Mouse (Mus musculus) hindbrain, embryonic 10.5 days (tissue): ENCODE measurements at regions not wholly inside any gene's neighbourhood (a gene's known extent, or its start where the extent isn't known, plus 50 kb on each side); places are given as distances from the start of the nearest gene placed in this dataset.
"Not testable (repeated sequence)": the region's sequence is repeated elsewhere in the genome, so short reads cannot be mapped to it uniquely, and the experiment has no call there.

Experiments
- DNase-seq: peaks from one replicate; pipeline ENCODE4 v3.0.0-alpha.2; 2017; ENCODE audit warnings: low spot score
- H3K27ac ChIP-seq: fragments of 300-500 bp; sonication (generic); 2 replicates; pipeline ENCODE4 v1.5.1; 2016; ENCODE audit warnings: mild to moderate bottlenecking, moderate library complexity
- H3K27me3 ChIP-seq: fragments of 300-500 bp; sonication (generic); 2 replicates; pipeline ENCODE4 v1.6.1; 2016; ENCODE audit warnings: mild to moderate bottlenecking; ENCODE audit not compliant: poor library complexity, insufficient read depth, severe bottlenecking
- H3K36me3 ChIP-seq: fragments of 300-500 bp; sonication (generic); 2 replicates; pipeline ENCODE4 v1.6.1; 2016; ENCODE audit warnings: mild to moderate bottlenecking, moderate library complexity
- H3K4me1 ChIP-seq: fragments of 300-500 bp; sonication (generic); replicated peaks from 2 replicates; pipeline ENCODE4 v1.6.1; 2016; ENCODE audit warnings: mild to moderate bottlenecking
- H3K4me3 ChIP-seq: fragments of 300-500 bp; sonication (generic); 2 replicates; pipeline ENCODE4 v1.5.1; 2016; ENCODE audit warnings: mild to moderate bottlenecking, moderate library complexity
- H3K9me3 ChIP-seq: fragments of 300-500 bp; sonication (generic); 2 replicates; pipeline ENCODE4 v1.6.1; 2016; ENCODE audit warnings: mild to moderate bottlenecking, moderate library complexity
- WGBS: fragments of 180-500 bp; shearing (Covaris S2); methylation state at CpG from one replicate; pipeline ENCODE4 v1.1.7; 2016; 5-methylcytosine and 5-hydroxymethylcytosine counted together

- 93% methylated on average over 12 of the region's 14 CpGs for WGBS
- not testable (repeated sequence) for H3K4me1 ChIP-seq, H3K4me3 ChIP-seq, H3K27ac ChIP-seq, DNase-seq, H3K27me3 ChIP-seq, H3K9me3 ChIP-seq, H3K36me3 ChIP-seq
Observed at GRCm38 (mm10) chr11:41090391-41090900, 335.3 kb upstream of the Ccng1 start.

GRCm38 (mm10) chr11:41063570-41063969 lies 308.5 kb upstream of the Ccng1 start:
- Histone ChIP-seq H3K4me1 (no peaks in the 10 kb centered on the region), H3K4me3 (no peak overlapping the region), H3K27me3 (no peaks in the 10 kb centered on the region), H3K9me3 (no peaks in the 10 kb centered on the region), H3K36me3 (no peaks in the 10 kb centered on the region), H3K27ac (no peak overlapping the region)
- DNase-seq: no peak
- WGBS: 77% methylated on average over 3 of the region's 3 CpGs

- Histone ChIP-seq H3K4me1 (no peaks in the 10 kb centered on the region), H3K36me3 (no peaks in the 10 kb centered on the region), H3K27ac (no peak overlapping the region), H3K9me3 (no peaks in the 10 kb centered on the region), H3K4me3 (no peak overlapping the region), H3K27me3 (no peaks in the 10 kb centered on the region)
- WGBS: 82% methylated on average over 3 of the region's 3 CpGs
- no peak for DNase-seq
Observed at GRCm38 (mm10) chr11:41057796-41058195, 302.7 kb upstream of the Ccng1 start.

- no peaks in the 10 kb centered on the region for H3K36me3 ChIP-seq
- 82% methylated on average over 2 of the region's 2 CpGs for WGBS
- no peaks in the 10 kb centered on the region for H3K9me3 ChIP-seq
- H3K27ac ChIP-seq: no peak overlapping the region
- no peak for DNase-seq
- no peak overlapping the region for H3K4me3 ChIP-seq
- H3K27me3 ChIP-seq: no peaks in the 10 kb centered on the region
- no peaks in the 10 kb centered on the region for H3K4me1 ChIP-seq
Observed at GRCm38 (mm10) chr11:41030018-41030417, 274.9 kb upstream of the Ccng1 start.

- 88% methylated on average over 3 of the region's 3 CpGs for WGBS
- Histone ChIP-seq H3K4me3 (no peak overlapping the region), H3K27me3 (no peaks in the 10 kb centered on the region), H3K9me3 (peaks cover 5% of the 10 kb centered on the region; the same call in 1 of the 2 replicates), H3K36me3 (no peaks in the 10 kb centered on the region), H3K27ac (no peak overlapping the region), H3K4me1 (no peaks in the 10 kb centered on the region)
- DNase-seq: no peak
Observed at GRCm38 (mm10) chr11:41010096-41010495, 255.0 kb upstream of the Ccng1 start.

GRCm38 (mm10) chr11:40972806-40973205 lies 217.7 kb upstream of the Ccng1 start:
- 93% methylated on average over 2 of the region's 2 CpGs for WGBS
- no peaks in the 10 kb centered on the region for H3K36me3 ChIP-seq
- no peak overlapping the region for H3K27ac ChIP-seq
- no peak overlapping the region for H3K4me3 ChIP-seq
- no peak for DNase-seq
- H3K27me3 ChIP-seq: no peaks in the 10 kb centered on the region
- no peaks in the 10 kb centered on the region for H3K9me3 ChIP-seq
- no peaks in the 10 kb centered on the region for H3K4me1 ChIP-seq

GRCm38 (mm10) chr11:40927168-40927567 lies 172.1 kb upstream of the Ccng1 start:
- Histone ChIP-seq H3K4me3 (peak overlapping the region; percentile 41), H3K27me3 (no peaks in the 10 kb centered on the region), H3K4me1 (no peaks in the 10 kb centered on the region), H3K9me3 (no peaks in the 10 kb centered on the region), H3K36me3 (no peaks in the 10 kb centered on the region), H3K27ac (no peak overlapping the region)
- DNase-seq: peak; percentile 67
- WGBS: 5% methylated on average over 12 of the region's 12 CpGs

GRCm38 (mm10) chr11:40891485-40891884 lies 136.4 kb upstream of the Ccng1 start:
- Histone ChIP-seq H3K4me3 (no peak overlapping the region), H3K27me3 (no peaks in the 10 kb centered on the region), H3K9me3 (no peaks in the 10 kb centered on the region), H3K27ac (no peak overlapping the region), H3K4me1 (no peaks in the 10 kb centered on the region), H3K36me3 (no peaks in the 10 kb centered on the region)
- no peak for DNase-seq
- WGBS: 92% methylated on average over 1 of the region's 1 CpGs

DNA sequence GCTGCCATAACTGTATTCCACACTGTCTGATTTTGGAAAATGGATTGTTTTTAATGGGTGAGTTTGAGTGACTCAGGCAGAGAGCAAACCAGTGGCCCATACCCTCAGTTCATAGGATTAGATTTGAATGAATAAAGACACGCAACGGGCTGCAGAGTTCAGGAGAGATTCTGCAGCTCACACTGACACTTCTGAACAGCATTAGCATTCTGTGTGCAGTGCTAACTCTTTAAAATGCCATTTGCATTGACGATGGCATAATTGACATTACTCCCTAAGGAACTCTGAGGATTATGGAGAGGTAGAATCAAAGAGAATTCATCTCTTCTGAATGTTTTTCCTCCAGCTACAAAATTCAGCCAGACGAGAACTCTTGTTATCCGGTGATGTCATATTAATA lies 129.4 kb upstream of the Ccng1 start:
- no peaks in the 10 kb centered on the region for H3K27me3 ChIP-seq
- 81% methylated on average over 5 of the region's 5 CpGs for WGBS
- H3K4me1 ChIP-seq: no peaks in the 10 kb centered on the region
- no peak for DNase-seq
- H3K4me3 ChIP-seq: no peak overlapping the region
- H3K27ac ChIP-seq: no peak overlapping the region
- no peaks in the 10 kb centered on the region for H3K36me3 ChIP-seq
- H3K9me3 ChIP-seq: no peaks in the 10 kb centered on the region

GRCm38 (mm10) chr11:40879589-40879988 lies 124.5 kb upstream of the Ccng1 start:
- Histone ChIP-seq H3K4me1 (no peaks in the 10 kb centered on the region), H3K9me3 (no peaks in the 10 kb centered on the region), H3K36me3 (no peaks in the 10 kb centered on the region), H3K27me3 (no peaks in the 10 kb centered on the region), H3K27ac (no peak overlapping the region), H3K4me3 (no peak overlapping the region)
- WGBS: 86% methylated on average over 5 of the region's 5 CpGs
- no peak for DNase-seq

GRCm38 (mm10) chr11:40873002-40873401 lies 117.9 kb upstream of the Ccng1 start:
- no peak for DNase-seq
- 93% methylated on average over 2 of the region's 2 CpGs for WGBS
- Histone ChIP-seq H3K27me3 (no peaks in the 10 kb centered on the region), H3K4me3 (no peak overlapping the region), H3K36me3 (no peaks in the 10 kb centered on the region), H3K4me1 (no peaks in the 10 kb centered on the region), H3K9me3 (no peaks in the 10 kb centered on the region), H3K27ac (no peak overlapping the region)

- Histone ChIP-seq H3K27me3 (no peaks in the 10 kb centered on the region), H3K9me3 (no peaks in the 10 kb centered on the region), H3K4me3 (no peak overlapping the region), H3K36me3 (no peaks in the 10 kb centered on the region), H3K27ac (no peak overlapping the region), H3K4me1 (no peaks in the 10 kb centered on the region)
- WGBS: 34% methylated on average over 2 of the region's 2 CpGs
- peak; percentile 28 for DNase-seq
Observed at GRCm38 (mm10) chr11:40865694-40866093, 110.6 kb upstream of the Ccng1 start.

GRCm38 (mm10) chr11:40851361-40851760 lies 96.2 kb upstream of the Ccng1 start:
- Histone ChIP-seq H3K4me1 (no peaks in the 10 kb centered on the region), H3K9me3 (no peaks in the 10 kb centered on the region), H3K36me3 (no peaks in the 10 kb centered on the region), H3K27ac (no peak overlapping the region), H3K4me3 (no peak overlapping the region), H3K27me3 (no peaks in the 10 kb centered on the region)
- DNase-seq: no peak
- WGBS: 93% methylated on average over 1 of the region's 1 CpGs

DNA sequence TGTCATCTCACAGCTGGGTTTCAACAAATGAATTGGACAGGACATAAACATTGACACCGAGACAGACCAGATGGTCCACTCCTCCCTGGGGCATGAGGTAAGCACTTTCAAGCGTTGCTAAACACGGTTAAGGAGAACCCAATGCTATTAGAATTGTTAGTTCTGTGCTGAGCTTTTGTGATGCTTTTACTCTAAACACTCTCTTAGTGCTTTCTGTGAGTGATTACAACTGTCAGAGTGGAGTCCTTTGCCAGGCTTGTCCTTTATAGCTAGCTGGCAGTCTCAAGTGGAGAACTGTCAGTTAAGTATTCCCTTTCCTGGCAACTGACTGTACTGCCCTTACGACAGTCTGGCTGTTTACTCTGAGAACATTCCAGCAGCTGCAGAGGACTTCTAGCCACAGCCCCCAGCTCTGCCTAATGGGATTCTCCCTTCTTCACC lies 95.6 kb upstream of the Ccng1 start:
- Histone ChIP-seq H3K9me3 (no peaks in the 10 kb centered on the region), H3K27ac (no peak overlapping the region), H3K4me1 (no peaks in the 10 kb centered on the region), H3K27me3 (no peaks in the 10 kb centered on the region), H3K36me3 (no peaks in the 10 kb centered on the region), H3K4me3 (no peak overlapping the region)
- no peak for DNase-seq
- 75% methylated on average over 4 of the region's 4 CpGs for WGBS
